Mouse (Mus musculus) forebrain, embryonic 12.5 days (tissue): ENCODE measurements around the gene Gorasp2. TPM values are rescaled to one million over a fixed set of nuclear protein-coding genes. Genes with fewer than 3 reads are reported as not detected.

Experiments
- ATAC-seq: fragments of 200-750 bp; cut with Nextera tagmentation; 2 replicates; pipeline ENCODE4 v1.8.0; 2017; ENCODE audit warnings: moderate TSS enrichment; ENCODE audit not compliant: low FRiP score
- H3K27ac ChIP-seq: fragments of 300-500 bp; sonication (generic); 2 replicates; pipeline ENCODE4 v1.5.1; 2016; ENCODE audit warnings: mild to moderate bottlenecking
- H3K27me3 ChIP-seq: fragments of 300-500 bp; sonication (generic); 2 replicates; pipeline ENCODE4 v1.6.1; 2016; ENCODE audit warnings: mild to moderate bottlenecking
- H3K36me3 ChIP-seq: fragments of 300-500 bp; sonication (generic); replicated peaks from 2 replicates; pipeline ENCODE4 v1.6.1; 2016; ENCODE audit warnings: mild to moderate bottlenecking
- H3K4me1 ChIP-seq: fragments of 300-500 bp; sonication (generic); 2 replicates; pipeline ENCODE4 v1.6.1; 2016
- H3K4me2 ChIP-seq: fragments of 300-500 bp; sonication (generic); 2 replicates; pipeline ENCODE4 v1.6.1; 2016; ENCODE audit warnings: mild to moderate bottlenecking, moderate library complexity
- H3K4me3 ChIP-seq: fragments of 300-500 bp; sonication (generic); replicated peaks from 2 replicates; pipeline ENCODE4 v1.5.1; 2016; ENCODE audit warnings: mild to moderate bottlenecking
- H3K9ac ChIP-seq: fragments of 300-500 bp; sonication (generic); 2 replicates; pipeline ENCODE4 v1.6.1; 2016; ENCODE audit warnings: mild to moderate bottlenecking
- H3K9me3 ChIP-seq: fragments of 300-500 bp; sonication (generic); 2 replicates; pipeline ENCODE4 v1.6.1; 2016
- WGBS: fragments of 180-500 bp; shearing (Covaris S2); methylation state at CpG from one replicate; pipeline ENCODE4 v1.1.7; 2016; 5-methylcytosine and 5-hydroxymethylcytosine counted together
- polyA plus RNA-seq: library from polyadenylated mRNA; unstranded; fragments of >200 nt; fragmentation: Nextera tagmentation; extraction: Ambion mirVana; gene quantifications from 2 replicates; pipeline ENCODE4 v1.2.1, GENCODE M21; 2016

Gene Gorasp2
- polyA plus RNA-seq: 127 and 136 TPM in 2 replicates

DNA sequence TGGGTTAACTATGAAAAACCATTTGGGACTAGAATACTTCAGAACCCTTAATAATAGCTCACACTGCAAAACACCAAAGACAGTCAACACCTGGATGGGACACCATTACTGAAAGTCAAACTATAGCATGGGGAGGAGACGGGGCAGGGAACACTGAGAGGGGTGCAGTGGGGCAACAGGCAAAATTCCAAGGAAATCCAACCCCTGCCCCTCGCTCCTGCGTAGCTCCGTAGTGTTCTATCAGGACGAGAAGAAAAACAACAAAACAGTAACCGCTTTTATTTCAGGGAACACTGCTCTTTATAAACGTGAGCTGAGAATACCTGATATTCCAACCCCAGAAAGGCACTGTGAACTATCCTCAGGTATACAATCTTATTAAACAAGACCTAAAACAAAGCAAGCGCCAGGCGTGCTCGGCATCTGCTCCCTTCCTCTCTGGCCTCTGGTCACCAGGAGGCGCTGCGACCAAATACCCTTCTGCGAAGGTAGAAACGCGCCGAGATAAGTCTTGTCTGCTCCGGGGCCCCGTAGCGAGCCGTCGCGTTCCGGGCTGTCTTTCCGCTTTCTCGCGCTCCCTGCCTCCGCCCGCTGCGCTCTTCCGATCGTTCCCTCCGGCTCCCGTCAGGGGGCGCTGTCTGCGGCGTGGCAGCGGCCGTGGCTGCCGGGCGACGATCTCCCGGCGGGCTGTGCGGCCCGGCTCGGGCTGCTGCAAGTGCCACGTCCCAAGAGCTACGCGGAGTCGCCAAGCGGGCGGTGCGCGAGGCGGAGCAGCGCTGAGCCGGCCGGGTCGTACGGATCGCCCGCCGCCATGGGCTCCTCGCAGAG lies at the start of gene Gorasp2:
TSS of gene Gorasp2 (plus strand) at position 690 of the 828 bp plus-strand sequence.
- Histone ChIP-seq H3K4me2 (peak within 1 kb of the TSS; percentile 85), H3K4me1 (peaks cover 23% of the 10 kb centered on the region), H3K4me3 (peak within 1 kb of the TSS; percentile 82), H3K36me3 (no peaks in the 10 kb centered on the region), H3K27me3 (0 out of 2 replicates have a peak, but pooled peaks cover 6% of the 10 kb centered on the region), H3K9ac (peak within 1 kb of the TSS; percentile 97), H3K27ac (peak within 1 kb of the TSS; percentile 87), H3K9me3 (no peaks in the 10 kb centered on the region)
- ATAC-seq: peak; percentile 96
- 2% methylated on average over 61 of the region's 64 CpGs for WGBS

DNA sequence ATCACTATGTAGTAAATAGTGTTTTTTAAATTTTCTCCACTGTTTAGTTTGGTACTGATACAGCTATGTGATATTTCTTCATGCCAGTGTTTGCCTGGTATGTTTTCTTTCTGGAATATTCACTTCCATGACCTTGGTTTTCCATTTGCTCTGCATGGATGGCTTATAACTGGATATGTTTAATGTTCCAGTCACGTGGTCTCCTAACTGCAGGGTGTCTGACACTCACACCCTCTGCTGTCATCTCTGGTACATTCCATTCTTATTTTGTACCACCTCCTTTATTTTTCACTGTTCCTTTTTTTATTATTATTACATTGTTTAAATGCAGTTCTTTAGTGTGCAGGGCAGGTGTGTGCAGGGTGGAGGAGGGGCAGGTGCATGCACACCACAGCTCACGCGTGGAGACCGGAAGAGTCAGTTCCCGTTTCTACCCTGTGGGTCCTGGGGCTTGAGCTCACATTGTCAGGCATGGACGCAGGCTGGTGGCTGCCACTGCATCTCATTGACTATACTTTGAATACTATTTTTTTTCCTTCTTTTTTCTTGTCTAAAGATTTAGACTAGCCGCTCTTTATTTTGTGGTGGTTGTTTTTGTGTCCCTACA lies 46.5 kb upstream of the Gorasp2 start:
- H3K9ac ChIP-seq: no peak overlapping the region
- no peaks in the 10 kb centered on the region for H3K36me3 ChIP-seq
- no peak overlapping the region for H3K4me2 ChIP-seq
- 90% methylated on average over 7 of the region's 7 CpGs for whole genome bisulfite sequencing
- no peak overlapping the region for H3K27ac ChIP-seq
- H3K9me3 ChIP-seq: no peaks in the 10 kb centered on the region
- no peaks in the 10 kb centered on the region for H3K27me3 ChIP-seq
- no peak for ATAC-seq
- no peaks in the 10 kb centered on the region for H3K4me1 ChIP-seq
- H3K4me3 ChIP-seq: no peak overlapping the region

DNA sequence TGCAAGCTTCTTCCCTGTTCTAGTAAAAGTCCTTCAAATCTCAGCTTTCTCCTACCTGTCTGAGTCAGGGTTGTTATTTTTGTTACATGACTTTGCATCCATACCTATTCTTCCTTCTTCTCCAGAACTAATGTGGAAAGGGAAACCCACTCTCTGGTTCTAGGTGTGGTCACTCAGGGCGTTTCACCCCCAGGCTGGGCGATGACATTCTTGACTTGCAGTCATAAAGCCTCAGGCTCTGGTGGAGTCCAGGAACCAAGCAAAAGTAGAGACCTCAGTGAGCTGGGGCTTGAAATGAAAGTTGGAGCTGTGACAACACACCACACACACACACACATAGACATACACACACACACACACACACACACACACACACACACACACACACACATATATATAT lies 45.3 kb upstream of the Gorasp2 start:
- H3K9me3 ChIP-seq: no peaks in the 10 kb centered on the region
- H3K9ac ChIP-seq: no peak overlapping the region
- H3K27ac ChIP-seq: no peak overlapping the region
- ATAC-seq: no peak
- no peak overlapping the region for H3K4me2 ChIP-seq
- no peaks in the 10 kb centered on the region for H3K27me3 ChIP-seq
- no peak overlapping the region for H3K4me3 ChIP-seq
- no peaks in the 10 kb centered on the region for H3K4me1 ChIP-seq
- 68% methylated on average over 2 of the region's 2 CpGs for WGBS
- H3K36me3 ChIP-seq: no peaks in the 10 kb centered on the region

DNA sequence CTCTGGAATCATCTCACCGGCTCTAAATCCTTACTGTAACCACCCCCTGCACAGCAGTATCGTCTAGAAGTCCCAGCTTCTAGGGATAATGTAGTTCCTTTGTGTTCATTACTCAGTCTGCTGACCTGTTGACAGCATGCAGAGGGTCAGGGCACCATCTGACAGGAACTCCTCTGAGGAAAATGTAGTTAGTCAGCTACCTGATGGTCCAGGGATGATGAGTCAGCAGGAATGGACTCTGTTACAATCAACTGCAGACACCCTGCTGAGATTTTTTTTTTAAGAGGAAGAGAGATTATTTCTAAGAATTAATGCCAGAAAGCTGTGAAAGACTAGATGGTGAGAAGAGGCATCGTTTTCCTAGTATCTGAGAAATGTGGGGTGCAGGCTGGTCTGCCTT lies 44.8 kb upstream of the Gorasp2 start:
- no peak overlapping the region for H3K4me3 ChIP-seq
- no peak for ATAC-seq
- no peak overlapping the region for H3K27ac ChIP-seq
- WGBS: 81% methylated on average over 3 of the region's 3 CpGs
- no peak overlapping the region for H3K9ac ChIP-seq
- no peaks in the 10 kb centered on the region for H3K9me3 ChIP-seq
- H3K36me3 ChIP-seq: no peaks in the 10 kb centered on the region
- no peaks in the 10 kb centered on the region for H3K4me1 ChIP-seq
- no peaks in the 10 kb centered on the region for H3K27me3 ChIP-seq
- H3K4me2 ChIP-seq: no peak overlapping the region

DNA sequence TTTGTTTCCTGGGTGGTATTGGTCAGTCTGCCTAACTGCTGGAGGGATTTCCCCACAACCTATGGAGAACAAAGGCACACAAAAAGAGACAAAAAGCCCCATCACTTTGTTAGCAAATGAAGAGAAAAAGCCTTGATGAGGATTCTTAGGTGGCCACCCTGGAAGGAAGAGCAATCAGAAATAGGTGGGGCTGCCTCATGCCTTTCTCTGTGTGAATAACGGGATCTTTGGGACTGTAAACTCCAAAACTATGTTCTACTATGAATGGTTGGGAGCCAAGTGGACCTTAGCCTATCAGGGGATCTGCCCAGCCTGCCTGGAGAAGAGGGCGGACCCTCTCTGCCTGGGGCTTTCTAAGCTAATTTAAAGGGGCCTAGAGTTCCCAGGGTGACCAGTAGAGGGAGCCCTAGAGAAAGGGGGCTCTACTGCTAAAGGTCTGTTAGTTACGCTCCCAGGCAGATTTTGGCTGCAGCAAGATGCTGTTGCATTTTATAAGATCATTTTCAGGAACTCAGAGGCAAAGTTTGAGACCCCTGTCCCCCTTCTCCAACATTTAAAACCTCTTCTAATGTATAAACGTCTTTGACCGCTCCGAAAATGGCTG lies 42.0 kb upstream of the Gorasp2 start:
- H3K4me1 ChIP-seq: no peaks in the 10 kb centered on the region
- H3K27me3 ChIP-seq: no peaks in the 10 kb centered on the region
- H3K27ac ChIP-seq: no peak overlapping the region
- H3K36me3 ChIP-seq: no peaks in the 10 kb centered on the region
- no peak overlapping the region for H3K4me3 ChIP-seq
- WGBS: 80% methylated on average over 6 of the region's 6 CpGs
- no peak for ATAC-seq
- no peaks in the 10 kb centered on the region for H3K9me3 ChIP-seq
- H3K9ac ChIP-seq: no peak overlapping the region
- H3K4me2 ChIP-seq: no peak overlapping the region

DNA sequence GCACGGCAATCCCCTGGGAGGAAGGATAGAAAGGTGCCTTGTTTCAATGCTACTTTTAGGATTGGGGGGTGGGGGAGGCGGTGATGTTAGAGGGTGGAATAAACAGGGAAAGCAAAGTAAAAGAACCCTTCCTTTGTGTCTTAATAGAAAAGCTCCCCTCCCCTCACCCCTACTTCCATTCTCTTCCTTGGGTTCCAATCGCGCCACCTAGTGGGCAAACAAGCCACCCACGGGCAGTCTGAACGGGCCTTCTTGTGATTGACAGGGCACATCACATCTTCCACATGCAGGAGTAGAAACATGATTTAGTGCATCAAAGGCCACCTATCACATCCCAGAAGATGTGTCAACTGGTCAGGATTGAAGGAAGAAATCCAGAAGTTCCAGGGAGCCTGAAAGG lies 41.2 kb upstream of the Gorasp2 start:
- no peaks in the 10 kb centered on the region for H3K36me3 ChIP-seq
- no peak overlapping the region for H3K27ac ChIP-seq
- H3K4me1 ChIP-seq: no peaks in the 10 kb centered on the region
- no peak overlapping the region for H3K9ac ChIP-seq
- H3K4me2 ChIP-seq: no peak overlapping the region
- H3K4me3 ChIP-seq: no peak overlapping the region
- no peaks in the 10 kb centered on the region for H3K9me3 ChIP-seq
- ATAC-seq: no peak
- H3K27me3 ChIP-seq: no peaks in the 10 kb centered on the region
- 8% methylated on average over 6 of the region's 6 CpGs for WGBS

DNA sequence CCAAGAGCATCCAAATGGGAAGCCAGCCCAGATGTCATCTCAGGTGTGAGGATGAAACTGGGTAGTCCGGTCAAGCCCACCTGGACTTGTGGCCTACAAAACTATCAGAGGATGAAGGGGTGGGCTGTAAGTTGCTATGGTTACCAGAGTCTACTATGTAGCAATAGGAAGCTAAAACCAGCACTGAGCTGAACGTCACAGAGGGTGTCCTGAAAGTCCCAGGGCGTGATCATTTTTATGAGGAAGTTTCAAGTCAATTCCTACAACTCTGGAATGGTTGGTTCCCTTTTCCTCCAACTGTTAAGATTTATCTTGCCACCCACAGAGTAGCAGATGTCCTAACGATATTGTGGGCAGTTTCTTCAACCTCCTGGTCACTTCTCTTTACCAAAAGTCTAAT lies 39.1 kb upstream of the Gorasp2 start:
- Histone ChIP-seq H3K9me3 (no peaks in the 10 kb centered on the region), H3K4me1 (no peaks in the 10 kb centered on the region), H3K4me2 (no peak overlapping the region), H3K4me3 (no peak overlapping the region), H3K27ac (no peak overlapping the region), H3K9ac (no peak overlapping the region), H3K36me3 (no peaks in the 10 kb centered on the region), H3K27me3 (no peaks in the 10 kb centered on the region)
- ATAC-seq: no peak
- 73% methylated on average over 4 of the region's 4 CpGs for WGBS

DNA sequence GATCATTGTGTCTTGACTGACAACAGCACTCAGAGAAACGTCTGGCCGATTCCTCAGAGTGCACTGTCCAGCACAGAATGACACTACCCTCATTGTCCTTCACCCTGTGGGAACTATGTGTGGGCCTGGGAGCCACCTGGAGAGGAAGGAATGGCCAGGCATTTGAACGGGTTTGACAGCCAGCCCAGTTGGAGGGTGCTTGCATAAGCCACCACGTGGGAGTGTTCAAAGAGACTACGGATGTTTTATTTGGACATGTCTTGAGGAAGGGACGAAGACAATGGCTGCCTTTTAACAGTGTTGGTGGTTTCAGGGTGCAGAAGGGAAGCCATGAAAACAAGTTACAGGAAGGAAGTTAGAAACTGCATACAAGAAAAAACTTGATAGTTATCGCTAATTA lies 35.6 kb upstream of the Gorasp2 start:
- Histone ChIP-seq H3K27ac (no peak overlapping the region), H3K36me3 (no peaks in the 10 kb centered on the region), H3K9ac (no peak overlapping the region), H3K4me3 (no peak overlapping the region), H3K9me3 (no peaks in the 10 kb centered on the region), H3K4me2 (no peak overlapping the region), H3K27me3 (no peaks in the 10 kb centered on the region), H3K4me1 (peaks cover 12% of the 10 kb centered on the region)
- 83% methylated on average over 7 of the region's 7 CpGs for WGBS
- no peak for ATAC-seq

DNA sequence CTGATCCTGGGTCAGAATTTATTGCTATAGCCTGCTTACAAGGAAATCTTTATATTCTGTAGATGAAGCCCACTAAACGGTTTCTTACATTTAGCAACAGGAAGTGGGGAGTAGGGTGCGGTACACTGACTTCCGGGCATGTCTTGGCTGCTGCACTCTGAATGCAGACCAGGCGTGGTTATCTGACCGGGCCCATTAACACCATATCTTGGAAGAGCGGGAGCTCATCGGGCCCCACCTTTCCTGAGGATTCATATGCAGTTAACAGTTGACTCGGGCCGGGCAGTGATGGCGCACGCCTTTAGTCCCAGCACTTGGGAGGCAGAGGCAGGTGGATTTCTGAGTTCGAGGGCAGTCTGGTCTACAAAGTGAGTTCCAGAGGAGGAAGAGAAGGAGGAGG lies 33.0 kb upstream of the Gorasp2 start:
- WGBS: 92% methylated on average over 12 of the region's 12 CpGs
- no peak overlapping the region for H3K4me2 ChIP-seq
- no peak overlapping the region for H3K4me3 ChIP-seq
- H3K9ac ChIP-seq: no peak overlapping the region
- peaks cover 12% of the 10 kb centered on the region for H3K4me1 ChIP-seq
- no peak for ATAC-seq
- no peak overlapping the region for H3K27ac ChIP-seq
- H3K36me3 ChIP-seq: no peaks in the 10 kb centered on the region
- no peaks in the 10 kb centered on the region for H3K9me3 ChIP-seq
- H3K27me3 ChIP-seq: no peaks in the 10 kb centered on the region

DNA sequence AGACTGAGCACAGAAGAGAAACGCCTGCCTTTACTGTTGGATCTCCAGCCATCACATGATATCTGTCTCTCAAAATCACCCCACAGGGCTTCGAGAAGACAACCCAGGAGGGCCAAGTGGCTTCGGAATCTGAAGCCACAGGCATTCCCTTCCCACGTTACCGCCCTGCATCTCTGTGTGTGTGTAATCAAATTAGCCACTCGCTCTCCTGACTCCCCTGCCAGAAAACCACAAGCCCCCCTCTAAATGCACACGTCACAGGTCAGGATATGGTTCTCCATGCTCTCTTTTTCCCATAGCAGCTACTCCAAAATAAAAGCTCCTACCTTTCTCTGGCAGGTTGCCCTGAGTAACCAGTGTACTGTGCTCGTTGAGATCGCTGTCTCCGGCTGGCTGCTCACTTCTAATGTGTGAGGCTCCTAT lies 32.0 kb upstream of the Gorasp2 start:
- H3K9ac ChIP-seq: 0 out of 2 replicates have a peak overlapping the region, but pooled peaks have one; percentile 2
- H3K27me3 ChIP-seq: no peaks in the 10 kb centered on the region
- H3K4me1 ChIP-seq: peaks cover 12% of the 10 kb centered on the region
- no peaks in the 10 kb centered on the region for H3K36me3 ChIP-seq
- no peak overlapping the region for H3K4me3 ChIP-seq
- H3K9me3 ChIP-seq: no peaks in the 10 kb centered on the region
- H3K4me2 ChIP-seq: peak overlapping the region; percentile 35
- ATAC-seq: peak; percentile 78; the same call in 1 of the 2 replicates
- H3K27ac ChIP-seq: no peak overlapping the region
- WGBS: 17% methylated on average over 10 of the region's 10 CpGs

DNA sequence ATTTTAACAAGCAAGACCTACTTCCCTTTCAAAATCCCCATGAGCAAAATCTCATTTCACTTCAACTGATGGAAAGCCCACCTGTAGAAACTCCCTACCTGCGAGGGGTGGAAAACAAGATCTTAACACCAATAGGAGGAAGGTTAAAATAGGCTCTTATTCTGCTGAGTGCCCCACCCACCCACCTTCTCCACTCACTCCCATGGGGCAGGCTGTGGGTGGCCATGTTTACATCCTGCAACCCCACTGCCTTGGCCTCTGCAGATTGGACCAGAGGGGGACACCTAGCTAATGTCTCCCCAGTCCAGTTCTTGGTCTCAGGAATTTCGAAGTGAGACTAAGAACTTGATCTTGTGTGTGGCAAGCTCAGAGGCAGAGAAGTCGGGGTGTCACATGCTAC lies 31.5 kb upstream of the Gorasp2 start:
- peak overlapping the region; percentile 35 for H3K4me2 ChIP-seq

DNA sequence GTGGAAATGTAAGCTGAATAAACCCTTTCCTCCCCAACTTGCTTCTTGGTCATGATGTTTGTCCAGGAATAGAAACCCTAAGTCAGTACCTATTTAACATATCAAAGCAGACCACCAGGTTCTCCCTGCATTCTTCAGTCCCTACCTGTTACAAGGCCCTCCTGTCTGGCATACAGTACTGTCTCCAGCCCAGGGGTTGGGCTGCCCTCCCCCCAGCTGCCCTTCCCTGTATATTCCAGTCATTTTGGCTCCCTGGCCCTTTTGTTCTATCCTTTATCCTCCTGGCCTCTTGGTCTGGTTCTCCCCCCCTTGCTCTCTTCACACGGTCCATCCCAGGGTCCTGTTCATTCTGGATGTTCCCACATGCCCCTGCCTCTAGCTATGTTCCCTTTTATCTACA lies 30.1 kb upstream of the Gorasp2 start:
- H3K27me3 ChIP-seq: no peaks in the 10 kb centered on the region
- WGBS: 83% methylated on average over 1 of the region's 1 CpGs
- H3K4me1 ChIP-seq: peaks cover 12% of the 10 kb centered on the region
- no peaks in the 10 kb centered on the region for H3K36me3 ChIP-seq
- ATAC-seq: no peak
- no peak overlapping the region for H3K4me2 ChIP-seq
- no peak overlapping the region for H3K27ac ChIP-seq
- no peak overlapping the region for H3K9ac ChIP-seq
- H3K9me3 ChIP-seq: no peaks in the 10 kb centered on the region
- H3K4me3 ChIP-seq: no peak overlapping the region

More for the DNA sequence above, 31.5 kb upstream of the Gorasp2 start:
- WGBS: 69% methylated on average over 3 of the region's 3 CpGs
- H3K27me3 ChIP-seq: no peaks in the 10 kb centered on the region
- no peaks in the 10 kb centered on the region for H3K36me3 ChIP-seq
- no peak for ATAC-seq
- H3K4me1 ChIP-seq: peaks cover 12% of the 10 kb centered on the region
- no peak overlapping the region for H3K4me3 ChIP-seq
- H3K9me3 ChIP-seq: no peaks in the 10 kb centered on the region
- no peak overlapping the region for H3K27ac ChIP-seq
- H3K9ac ChIP-seq: no peak overlapping the region
